Mouse (Mus musculus): ENCODE data around the gene Gm21764.
"Not testable (repeated sequence)": the region's sequence is repeated elsewhere in the genome, so short reads cannot be mapped to it uniquely, and the experiment has no call there.

The Gm21764 gene

GRCm38 (mm10) chrY:18061712-18062111, at the start of gene Gm21764:
TSS of gene Gm21764 (minus strand) at chrY:18061812.
- not testable (repeated sequence) for DNase-seq

GRCm38 (mm10) chrY:18088816-18089215, 27.2 kb upstream of the Gm21764 start, which contains the start of gene Ssty1:
TSS of gene Ssty1 (plus strand) at chrY:18089116.
- DNase-seq: not testable (repeated sequence)
